Mouse (Mus musculus) midbrain, embryonic 15.5 days (tissue): ENCODE measurements around the gene Vpreb1. TPM values are rescaled to one million over a fixed set of nuclear protein-coding genes. Genes with fewer than 3 reads are reported as not detected.

Source experiments
- ATAC-seq: fragments of 200-750 bp; cut with Nextera tagmentation; replicated peaks from 2 replicates; pipeline ENCODE4 v1.8.0; 2017; ENCODE audit warnings: moderate TSS enrichment
- H3K27ac ChIP-seq: fragments of 300-500 bp; sonication (generic); 2 replicates; pipeline ENCODE4 v1.5.1; 2015; ENCODE audit warnings: mild to moderate bottlenecking, inconsistent platforms
- H3K27me3 ChIP-seq: fragments of 300-500 bp; sonication (generic); replicated peaks from 2 replicates; pipeline ENCODE4 v1.6.1; 2015; ENCODE audit warnings: inconsistent platforms
- H3K36me3 ChIP-seq: fragments of 300-500 bp; sonication (generic); replicated peaks from 2 replicates; pipeline ENCODE4 v1.6.1; 2015; ENCODE audit warnings: inconsistent platforms
- H3K4me1 ChIP-seq: fragments of 300-500 bp; sonication (generic); 2 replicates; pipeline ENCODE4 v1.6.1; 2015; ENCODE audit warnings: inconsistent platforms
- H3K4me2 ChIP-seq: fragments of 300-500 bp; sonication (generic); 2 replicates; pipeline ENCODE4 v1.6.1; 2015; ENCODE audit warnings: inconsistent platforms, mild to moderate bottlenecking, moderate library complexity
- H3K4me3 ChIP-seq: fragments of 300-500 bp; sonication (generic); 2 replicates; pipeline ENCODE4 v1.5.1; 2015; ENCODE audit warnings: mild to moderate bottlenecking, inconsistent platforms
- H3K9ac ChIP-seq: fragments of 300-500 bp; sonication (generic); 2 replicates; pipeline ENCODE4 v1.6.1; 2015; ENCODE audit warnings: mild to moderate bottlenecking, inconsistent platforms
- H3K9me3 ChIP-seq: fragments of 300-500 bp; sonication (generic); 2 replicates; pipeline ENCODE4 v1.6.1; 2016; ENCODE audit warnings: inconsistent platforms
- WGBS: fragments of 180-500 bp; shearing (Covaris S2); methylation state at CpG from one replicate; pipeline ENCODE4 v1.1.7; 2015; ENCODE audit warnings: mixed read lengths; 5-methylcytosine and 5-hydroxymethylcytosine counted together
- polyA plus RNA-seq: library from polyadenylated mRNA; unstranded; fragments of >200 nt; fragmentation: Nextera tagmentation; extraction: Ambion mirVana; gene quantifications from 2 replicates; pipeline ENCODE4 v1.2.1, GENCODE M21; 2015

The Vpreb1 gene
- polyA plus RNA-seq, 1 experiment from 2014 or later = 1.1 TPM

DNA sequence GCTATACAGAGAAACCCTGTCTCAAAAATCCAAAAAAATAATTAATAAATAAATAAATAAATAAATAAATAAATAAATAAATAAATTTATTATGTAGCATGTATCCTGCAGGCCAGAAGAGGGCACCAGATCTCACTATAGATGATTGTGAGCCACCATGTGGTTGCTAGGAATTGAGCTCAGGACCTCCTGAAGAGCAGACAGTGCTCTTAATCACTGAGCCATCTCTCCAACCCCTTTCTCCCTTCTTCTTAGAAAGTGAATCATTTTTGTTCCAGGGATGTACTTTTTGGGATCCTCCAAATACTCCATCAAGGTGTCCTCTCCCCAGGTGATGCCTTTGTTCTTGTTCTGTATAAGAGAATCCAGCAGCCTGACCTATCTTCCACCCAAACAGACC is 21.4 kb downstream of the Vpreb1 start:
- ATAC-seq = no peak

DNA sequence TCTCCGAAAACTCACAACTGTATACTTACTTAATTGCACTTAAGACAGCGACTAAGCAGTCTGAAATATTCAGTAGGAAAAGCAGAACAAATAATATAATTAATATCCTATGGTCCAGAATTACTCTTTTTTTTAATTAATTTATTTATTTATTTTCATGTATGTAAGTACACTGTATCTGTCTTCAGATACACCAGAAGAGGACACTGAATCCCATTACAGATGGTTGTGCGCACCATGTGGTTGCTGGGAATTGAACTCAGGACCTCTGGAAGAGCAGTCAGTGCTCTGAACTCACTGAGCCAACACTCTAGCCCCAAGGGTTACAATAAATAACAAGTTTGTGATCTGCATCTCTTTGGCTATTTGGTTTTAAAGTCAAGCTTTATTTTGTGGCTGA is 41.0 kb downstream of the Vpreb1 start:
- peak overlapping the region; percentile 85; the same call in 1 of the 2 replicates for H3K4me2 ChIP-seq
- no peak overlapping the region for H3K9ac ChIP-seq
- H3K4me3 ChIP-seq = peak overlapping the region; percentile 85
- WGBS = 86% methylated on average over 3 of the region's 3 CpGs
- no peaks in the 10 kb centered on the region for H3K36me3 ChIP-seq
- peak; percentile 51 for ATAC-seq
- H3K27me3 ChIP-seq = no peaks in the 10 kb centered on the region
- H3K4me1 ChIP-seq = no peaks in the 10 kb centered on the region
- no peak overlapping the region for H3K27ac ChIP-seq
- H3K9me3 ChIP-seq = no peaks in the 10 kb centered on the region

More for the DNA sequence above, 21.4 kb downstream of the Vpreb1 start:
- no peak overlapping the region for H3K4me2 ChIP-seq
- H3K4me1 ChIP-seq = no peaks in the 10 kb centered on the region
- no peak overlapping the region for H3K27ac ChIP-seq
- no peaks in the 10 kb centered on the region for H3K36me3 ChIP-seq
- no peaks in the 10 kb centered on the region for H3K9me3 ChIP-seq
- no peaks in the 10 kb centered on the region for H3K27me3 ChIP-seq
- no peak overlapping the region for H3K4me3 ChIP-seq
- no peak overlapping the region for H3K9ac ChIP-seq

DNA sequence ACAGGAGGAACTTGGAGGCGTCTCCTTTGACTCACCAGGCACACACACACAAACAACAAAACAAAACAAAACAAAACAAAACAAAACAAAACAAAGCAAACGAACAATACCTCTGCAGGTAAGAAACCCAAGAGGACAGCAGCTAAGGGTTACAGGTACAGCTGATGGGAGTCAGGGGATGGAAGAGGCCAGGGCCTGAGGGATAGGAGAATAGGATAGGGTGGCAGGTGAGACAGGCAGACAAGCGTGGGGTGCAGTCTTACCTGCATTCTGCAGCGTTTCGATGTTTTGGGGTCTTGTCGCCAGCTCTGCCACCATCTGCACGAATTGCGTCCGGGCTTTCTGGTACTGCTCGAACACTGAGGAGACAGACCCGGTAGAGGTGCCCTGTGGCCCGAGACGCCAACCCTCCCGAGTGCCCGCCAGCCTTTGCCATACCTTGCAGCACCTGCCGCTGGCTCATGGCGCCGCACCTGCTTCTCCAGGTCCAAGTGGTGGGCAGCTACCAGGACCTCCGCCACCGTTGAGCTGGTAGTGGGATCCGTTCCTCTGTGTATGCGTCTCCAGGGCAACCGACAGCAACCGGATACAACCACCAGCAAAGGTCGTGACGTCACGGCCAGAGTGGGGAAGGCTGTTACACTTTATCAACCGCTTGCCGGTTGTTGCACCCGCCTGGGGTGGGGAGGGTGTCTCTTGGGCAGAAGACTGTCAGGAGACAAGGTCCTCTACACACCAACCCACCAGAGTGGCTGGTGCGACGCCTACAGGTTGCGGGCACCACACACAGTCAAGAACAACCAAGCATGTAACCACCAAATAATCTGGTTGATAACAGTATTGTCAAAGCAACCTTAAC is 41.7 kb downstream of the Vpreb1 start, which contains the start of gene Spag6l:
Gene Spag6l (minus strand): TSS at position 700 of the 859 bp plus-strand sequence.
- peak within 1 kb of the TSS; percentile 65; the same call in 1 of the 2 replicates for H3K27ac ChIP-seq
- no peaks in the 10 kb centered on the region for H3K27me3 ChIP-seq
- no peaks in the 10 kb centered on the region for H3K9me3 ChIP-seq
- peak within 1 kb of the TSS; percentile 74 for H3K9ac ChIP-seq
- H3K36me3 ChIP-seq = no peaks in the 10 kb centered on the region
- WGBS = 7% methylated on average over 33 of the region's 33 CpGs
- peak within 1 kb of the TSS; percentile 85 for H3K4me2 ChIP-seq
- ATAC-seq = peak; percentile 98
- H3K4me1 ChIP-seq = no peaks in the 10 kb centered on the region
- peak within 1 kb of the TSS; percentile 85 for H3K4me3 ChIP-seq

DNA sequence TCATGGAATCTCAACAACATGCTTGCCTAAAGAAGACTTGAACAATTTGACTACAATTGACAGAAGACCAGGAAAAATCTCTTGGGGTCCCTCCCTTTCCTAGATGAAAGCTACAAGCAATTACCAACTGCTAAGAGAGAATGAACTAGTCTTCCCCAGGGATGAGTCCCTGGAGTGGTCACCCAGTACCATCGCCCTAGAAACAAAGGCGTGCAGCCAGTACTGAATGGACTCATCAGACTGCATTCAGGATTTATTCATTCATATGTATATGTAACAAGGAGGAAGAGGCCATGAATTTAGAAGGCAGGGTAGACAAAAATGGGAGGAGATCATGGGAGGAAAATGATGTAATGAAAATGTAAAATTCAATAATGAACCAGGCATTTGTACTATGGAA is 44.4 kb downstream of the Vpreb1 start:
- Histone ChIP-seq H3K27ac (no peak overlapping the region), H3K4me2 (no peak overlapping the region), H3K9me3 (no peaks in the 10 kb centered on the region), H3K4me1 (no peaks in the 10 kb centered on the region), H3K36me3 (no peaks in the 10 kb centered on the region), H3K9ac (no peak overlapping the region), H3K4me3 (no peak overlapping the region), H3K27me3 (no peaks in the 10 kb centered on the region)
- 76% methylated on average over 2 of the region's 2 CpGs for WGBS
- no peak for ATAC-seq

DNA sequence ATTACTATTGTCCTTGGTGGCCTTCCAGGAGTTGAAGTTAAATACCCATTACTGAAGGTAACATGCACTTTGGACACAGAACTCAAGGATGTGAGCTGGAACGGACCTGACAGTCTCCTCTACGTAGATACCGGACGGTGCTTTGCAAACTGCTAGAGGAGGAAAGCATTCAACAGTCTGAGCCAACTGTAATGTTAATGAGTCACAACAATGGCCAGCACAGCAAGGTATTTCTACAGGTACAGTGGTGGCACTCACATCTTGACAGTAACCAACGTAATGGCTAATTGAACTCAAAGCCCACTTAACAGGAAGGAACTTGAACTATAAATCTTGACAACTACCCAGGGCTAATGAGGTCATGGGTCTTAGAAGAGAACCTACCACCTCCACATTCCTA is 45.2 kb downstream of the Vpreb1 start:
- no peaks in the 10 kb centered on the region for H3K4me1 ChIP-seq
- no peak overlapping the region for H3K4me3 ChIP-seq
- H3K4me2 ChIP-seq = no peak overlapping the region
- ATAC-seq = no peak
- no peak overlapping the region for H3K9ac ChIP-seq
- no peaks in the 10 kb centered on the region for H3K36me3 ChIP-seq
- no peak overlapping the region for H3K27ac ChIP-seq
- no peaks in the 10 kb centered on the region for H3K27me3 ChIP-seq
- no peaks in the 10 kb centered on the region; the same call in 1 of the 2 replicates for H3K9me3 ChIP-seq
- 40% methylated on average over 5 of the region's 5 CpGs for WGBS

Other genes with a start within 250 kb of the Vpreb1 start
- gene Olfr19, start 194.4 kb downstream of the Vpreb1 start, polyA plus RNA-seq = not detected in 2 replicates
- gene Spag6l, start 41.4 kb downstream of the Vpreb1 start, polyA plus RNA-seq = 21.4 and 21.7 TPM in 2 replicates
- gene Igll1, start 6.9 kb downstream of the Vpreb1 start, polyA plus RNA-seq = 0.20 TPM in 1 of 2 replicates, not detected in the other
- gene Top3b, start 107 bp downstream of the Vpreb1 start, polyA plus RNA-seq = 78.7 and 82.8 TPM in 2 replicates
- 29.6 and 30.7 TPM in 2 replicates for gene Ppm1f, start 25.6 kb upstream of the Vpreb1 start, polyA plus RNA-seq
- gene Mapk1, start 112.5 kb upstream of the Vpreb1 start, polyA plus RNA-seq = 180 and 182 TPM in 2 replicates
- gene Ypel1, start 198.9 kb upstream of the Vpreb1 start, polyA plus RNA-seq = 167 and 172 TPM in 2 replicates
- gene Ppil2, start 240.4 kb upstream of the Vpreb1 start, polyA plus RNA-seq = 146 and 156 TPM in 2 replicates